Mouse (Mus musculus) hindbrain, embryonic 15.5 days (tissue): ENCODE results near the gene Rbm43. TPM values are rescaled to one million over a fixed set of nuclear protein-coding genes. Genes with fewer than 3 reads are reported as not detected.

Source experiments
- ATAC-seq: fragments of 200-750 bp; cut with Nextera tagmentation; 2 replicates; pipeline ENCODE4 v1.8.0; 2017; ENCODE audit warnings: low read depth, moderate number of reproducible peaks, moderate TSS enrichment; ENCODE audit not compliant: low FRiP score
- H3K27ac ChIP-seq: fragments of 300-500 bp; sonication (generic); replicated peaks from 2 replicates; pipeline ENCODE4 v1.5.1; 2015; ENCODE audit warnings: mild to moderate bottlenecking, inconsistent platforms
- H3K27me3 ChIP-seq: fragments of 300-500 bp; sonication (generic); 2 replicates; pipeline ENCODE4 v1.6.1; 2015; ENCODE audit warnings: control low read depth, inconsistent platforms
- H3K36me3 ChIP-seq: fragments of 300-500 bp; sonication (generic); 2 replicates; pipeline ENCODE4 v1.6.1; 2015; ENCODE audit warnings: control low read depth, inconsistent platforms
- H3K4me1 ChIP-seq: fragments of 300-500 bp; sonication (generic); replicated peaks from 2 replicates; pipeline ENCODE4 v1.6.1; 2015; ENCODE audit warnings: control low read depth, inconsistent platforms
- H3K4me2 ChIP-seq: fragments of 300-500 bp; sonication (generic); 2 replicates; pipeline ENCODE4 v1.6.1; 2015; ENCODE audit warnings: moderate library complexity, mild to moderate bottlenecking, inconsistent platforms
- H3K4me3 ChIP-seq: fragments of 300-500 bp; sonication (generic); 2 replicates; pipeline ENCODE4 v1.5.1; 2015; ENCODE audit warnings: mild to moderate bottlenecking, inconsistent platforms
- H3K9ac ChIP-seq: fragments of 300-500 bp; sonication (generic); 2 replicates; pipeline ENCODE4 v1.6.1; 2015; ENCODE audit warnings: inconsistent platforms
- H3K9me3 ChIP-seq: fragments of 300-500 bp; sonication (generic); 2 replicates; pipeline ENCODE4 v1.6.1; 2016; ENCODE audit warnings: control low read depth, inconsistent platforms
- WGBS: fragments of 180-500 bp; shearing (Covaris S2); methylation state at CpG from one replicate; pipeline ENCODE4 v1.1.7; 2015; 5-methylcytosine and 5-hydroxymethylcytosine counted together
- polyA plus RNA-seq: library from polyadenylated mRNA; unstranded; fragments of >200 nt; fragmentation: Nextera tagmentation; extraction: Ambion mirVana; gene quantifications from 2 replicates; pipeline ENCODE4 v1.2.1, GENCODE M21; 2015

The Rbm43 gene
- polyA plus RNA-seq, 1 experiment from 2014 or later: 7.8 TPM

GRCm38 (mm10) chr2:51945812-51946211 is 10.8 kb upstream of the Rbm43 start:
- 83% methylated on average over 2 of the region's 2 CpGs for WGBS
- Histone ChIP-seq H3K4me2 (no peak overlapping the region), H3K4me1 (no peaks in the 10 kb centered on the region), H3K27ac (no peak overlapping the region), H3K9me3 (no peaks in the 10 kb centered on the region), H3K9ac (no peak overlapping the region), H3K4me3 (no peak overlapping the region), H3K27me3 (no peaks in the 10 kb centered on the region), H3K36me3 (no peaks in the 10 kb centered on the region)
- ATAC-seq: no peak

GRCm38 (mm10) chr2:51941832-51942231 is 6.9 kb upstream of the Rbm43 start:
- Histone ChIP-seq H3K4me1 (no peaks in the 10 kb centered on the region), H3K4me3 (no peak overlapping the region), H3K4me2 (no peak overlapping the region), H3K9ac (no peak overlapping the region), H3K27me3 (no peaks in the 10 kb centered on the region), H3K9me3 (no peaks in the 10 kb centered on the region), H3K27ac (no peak overlapping the region), H3K36me3 (no peaks in the 10 kb centered on the region)
- no peak for ATAC-seq
- 90% methylated on average over 7 of the region's 7 CpGs for WGBS

- no peak overlapping the region for H3K27ac ChIP-seq
- H3K4me3 ChIP-seq: no peak overlapping the region
- 93% methylated on average over 3 of the region's 3 CpGs for WGBS
- H3K27me3 ChIP-seq: 0 out of 2 replicates have a peak, but pooled peaks cover 2% of the 10 kb centered on the region
- H3K4me1 ChIP-seq: peaks cover 11% of the 10 kb centered on the region
- ATAC-seq: no peak
- H3K9me3 ChIP-seq: no peaks in the 10 kb centered on the region
- no peak overlapping the region for H3K9ac ChIP-seq
- no peak overlapping the region for H3K4me2 ChIP-seq
- H3K36me3 ChIP-seq: no peaks in the 10 kb centered on the region
Observed at GRCm38 (mm10) chr2:51938750-51939149, 3.8 kb upstream of the Rbm43 start.

GRCm38 (mm10) chr2:51937004-51937403 is 2.0 kb upstream of the Rbm43 start:
- no peaks in the 10 kb centered on the region for H3K9me3 ChIP-seq
- H3K4me3 ChIP-seq: no peak overlapping the region
- no peak overlapping the region for H3K27ac ChIP-seq
- 71% methylated on average over 6 of the region's 6 CpGs for WGBS
- no peak overlapping the region for H3K9ac ChIP-seq
- peaks cover 11% of the 10 kb centered on the region for H3K4me1 ChIP-seq
- H3K4me2 ChIP-seq: no peak overlapping the region
- H3K36me3 ChIP-seq: no peaks in the 10 kb centered on the region
- H3K27me3 ChIP-seq: 0 out of 2 replicates have a peak, but pooled peaks cover 2% of the 10 kb centered on the region
- no peak for ATAC-seq

GRCm38 (mm10) chr2:51936585-51936984 is 1.6 kb upstream of the Rbm43 start:
- Histone ChIP-seq H3K27me3 (0 out of 2 replicates have a peak, but pooled peaks cover 2% of the 10 kb centered on the region), H3K4me1 (peaks cover 11% of the 10 kb centered on the region), H3K9me3 (no peaks in the 10 kb centered on the region), H3K4me3 (no peak overlapping the region), H3K9ac (no peak overlapping the region), H3K4me2 (no peak overlapping the region), H3K36me3 (no peaks in the 10 kb centered on the region), H3K27ac (no peak overlapping the region)
- ATAC-seq: no peak
- WGBS: 81% methylated on average over 3 of the region's 3 CpGs

- H3K27ac ChIP-seq: no peak overlapping the region
- H3K4me1 ChIP-seq: peaks cover 11% of the 10 kb centered on the region
- no peaks in the 10 kb centered on the region for H3K36me3 ChIP-seq
- no peaks in the 10 kb centered on the region for H3K9me3 ChIP-seq
- ATAC-seq: no peak
- H3K27me3 ChIP-seq: 0 out of 2 replicates have a peak, but pooled peaks cover 2% of the 10 kb centered on the region
- no peak overlapping the region for H3K4me2 ChIP-seq
- WGBS: 94% methylated on average over 7 of the region's 7 CpGs
- no peak overlapping the region for H3K4me3 ChIP-seq
- no peak overlapping the region for H3K9ac ChIP-seq
Observed at GRCm38 (mm10) chr2:51935921-51936320, 958 bp upstream of the Rbm43 start.

- ATAC-seq: no peak
- WGBS: 55% methylated on average over 12 of the region's 12 CpGs
- Histone ChIP-seq H3K27me3 (0 out of 2 replicates have a peak, but pooled peaks cover 2% of the 10 kb centered on the region), H3K4me2 (peak overlapping the region; percentile 92), H3K27ac (no peak overlapping the region), H3K4me1 (peaks cover 11% of the 10 kb centered on the region), H3K4me3 (no peak overlapping the region), H3K9ac (no peak overlapping the region), H3K9me3 (no peaks in the 10 kb centered on the region), H3K36me3 (no peaks in the 10 kb centered on the region)
Observed at GRCm38 (mm10) chr2:51933341-51934134, 1.4 kb downstream of the Rbm43 start.

- Histone ChIP-seq H3K9me3 (no peaks in the 10 kb centered on the region), H3K27ac (no peak overlapping the region), H3K36me3 (no peaks in the 10 kb centered on the region), H3K27me3 (0 out of 2 replicates have a peak, but pooled peaks cover 2% of the 10 kb centered on the region), H3K4me1 (peaks cover 11% of the 10 kb centered on the region), H3K9ac (no peak overlapping the region), H3K4me3 (no peak overlapping the region), H3K4me2 (no peak overlapping the region)
- WGBS: 97% methylated on average over 7 of the region's 7 CpGs
- no peak for ATAC-seq
Observed at GRCm38 (mm10) chr2:51931241-51931640, 3.7 kb downstream of the Rbm43 start.

GRCm38 (mm10) chr2:51914944-51915680 is 19.9 kb downstream of the Rbm43 start:
- Histone ChIP-seq H3K27me3 (no peaks in the 10 kb centered on the region), H3K9me3 (no peaks in the 10 kb centered on the region), H3K4me3 (no peak overlapping the region), H3K9ac (no peak overlapping the region), H3K4me2 (no peak overlapping the region), H3K36me3 (no peaks in the 10 kb centered on the region), H3K4me1 (no peaks in the 10 kb centered on the region), H3K27ac (no peak overlapping the region)
- 4% methylated on average over 5 of the region's 5 CpGs for WGBS
- ATAC-seq: peak; percentile 59

- no peak for ATAC-seq
- H3K27me3 ChIP-seq: no peaks in the 10 kb centered on the region
- no peaks in the 10 kb centered on the region for H3K36me3 ChIP-seq
- no peak overlapping the region for H3K9ac ChIP-seq
- no peaks in the 10 kb centered on the region for H3K4me1 ChIP-seq
- WGBS: 53% methylated on average over 7 of the region's 7 CpGs
- H3K9me3 ChIP-seq: no peaks in the 10 kb centered on the region
- H3K27ac ChIP-seq: no peak overlapping the region
- H3K4me3 ChIP-seq: no peak overlapping the region
- H3K4me2 ChIP-seq: no peak overlapping the region
Observed at GRCm38 (mm10) chr2:51914532-51914931, 20.4 kb downstream of the Rbm43 start.

GRCm38 (mm10) chr2:51912740-51913139 is 22.2 kb downstream of the Rbm43 start:
- Histone ChIP-seq H3K9ac (no peak overlapping the region), H3K36me3 (no peaks in the 10 kb centered on the region), H3K4me1 (no peaks in the 10 kb centered on the region), H3K9me3 (no peaks in the 10 kb centered on the region), H3K4me3 (no peak overlapping the region), H3K27me3 (no peaks in the 10 kb centered on the region), H3K27ac (no peak overlapping the region), H3K4me2 (no peak overlapping the region)
- no peak for ATAC-seq
- WGBS: 36% methylated on average over 6 of the region's 6 CpGs

- no peak for ATAC-seq
- H3K9me3 ChIP-seq: no peaks in the 10 kb centered on the region
- 87% methylated on average over 2 of the region's 2 CpGs for WGBS
- no peaks in the 10 kb centered on the region for H3K4me1 ChIP-seq
- H3K9ac ChIP-seq: no peak overlapping the region
- no peak overlapping the region for H3K4me3 ChIP-seq
- no peaks in the 10 kb centered on the region for H3K36me3 ChIP-seq
- no peaks in the 10 kb centered on the region for H3K27me3 ChIP-seq
- H3K27ac ChIP-seq: no peak overlapping the region
- no peak overlapping the region for H3K4me2 ChIP-seq
Observed at GRCm38 (mm10) chr2:51911864-51912263, 23.1 kb downstream of the Rbm43 start.
